Mouse (Mus musculus): Measurements from ENCODE around the gene Ddah1. TPM values are rescaled to one million over a fixed set of nuclear protein-coding genes. Genes with fewer than 3 reads are reported as not detected.
"Not testable (repeated sequence)": the region's sequence is repeated elsewhere in the genome, so short reads cannot be mapped to it uniquely, and the experiment has no call there.

Gene Ddah1
- polyA plus RNA-seq, 1 experiment from 2014 or later: 28.0 TPM

GRCm38 (mm10) chr3:145874126-145874525 is 115.7 kb downstream of the Ddah1 start:
- H3K4me3 ChIP-seq (ENCODE audit: low read depth, low read length): no peak overlapping the region
- DNase-seq (ENCODE audit: low spot score) (no peak), ATAC-seq (replicated peaks; ENCODE audit: insufficient number of reproducible peaks, low FRiP score, low TSS enrichment, low read depth) (no peak)
- H3K4me2 ChIP-seq (ENCODE audit: low read depth, low read length): no peak overlapping the region
- H3K27me3 ChIP-seq (ENCODE audit: control insufficient read depth, insufficient read depth, low read length): no peaks in the 10 kb centered on the region
- no peaks in the 10 kb centered on the region for H3K4me1 ChIP-seq (ENCODE audit: control insufficient read depth, insufficient read depth, low read length)
- H3K27ac ChIP-seq (replicated peaks; ENCODE audit: low read depth, low read length): no peak overlapping the region
- WGBS: 82% methylated on average over 4 of the region's 4 CpGs
- no peaks in the 10 kb centered on the region for H3K36me3 ChIP-seq (replicated peaks; ENCODE audit: control insufficient read depth, insufficient read depth, low read depth, low read length)
- H3K9ac ChIP-seq (replicated peaks; ENCODE audit: low read length): no peak overlapping the region
- H3K9me3 ChIP-seq (replicated peaks; ENCODE audit: control insufficient read depth, low read length): no peaks in the 10 kb centered on the region

- H3K9ac ChIP-seq (replicated peaks; ENCODE audit: low read length): no peak overlapping the region
- H3K9me3 ChIP-seq (replicated peaks; ENCODE audit: control insufficient read depth, low read length): no peaks in the 10 kb centered on the region
- no peaks in the 10 kb centered on the region for H3K4me1 ChIP-seq (ENCODE audit: control insufficient read depth, insufficient read depth, low read length)
- DNase-seq (ENCODE audit: low spot score) (no peak), ATAC-seq (replicated peaks; ENCODE audit: insufficient number of reproducible peaks, low FRiP score, low TSS enrichment, low read depth) (no peak)
- H3K27me3 ChIP-seq (ENCODE audit: control insufficient read depth, insufficient read depth, low read length): no peaks in the 10 kb centered on the region
- no peak overlapping the region for H3K4me3 ChIP-seq (ENCODE audit: low read depth, low read length)
- WGBS: 85% methylated on average over 11 of the region's 11 CpGs
- H3K4me2 ChIP-seq (ENCODE audit: low read depth, low read length): no peak overlapping the region
- no peak overlapping the region for H3K27ac ChIP-seq (replicated peaks; ENCODE audit: low read depth, low read length)
- H3K36me3 ChIP-seq (replicated peaks; ENCODE audit: control insufficient read depth, insufficient read depth, low read depth, low read length): no peaks in the 10 kb centered on the region
Measured at GRCm38 (mm10) chr3:145876120-145876519, 117.6 kb downstream of the Ddah1 start.

- not testable (repeated sequence) for H3K36me3 ChIP-seq (replicated peaks; ENCODE audit: control insufficient read depth, insufficient read depth, low read depth, low read length); ATAC-seq (replicated peaks; ENCODE audit: insufficient number of reproducible peaks, low FRiP score, low TSS enrichment, low read depth); H3K27ac ChIP-seq (replicated peaks; ENCODE audit: low read depth, low read length); H3K4me2 ChIP-seq (ENCODE audit: low read depth, low read length); H3K9me3 ChIP-seq (replicated peaks; ENCODE audit: control insufficient read depth, low read length); H3K27me3 ChIP-seq (ENCODE audit: control insufficient read depth, insufficient read depth, low read length); H3K4me3 ChIP-seq (ENCODE audit: low read depth, low read length); DNase-seq (ENCODE audit: low spot score); H3K9ac ChIP-seq (replicated peaks; ENCODE audit: low read length); H3K4me1 ChIP-seq (ENCODE audit: control insufficient read depth, insufficient read depth, low read length)
- WGBS: 90% methylated on average over 13 of the region's 14 CpGs
Measured at GRCm38 (mm10) chr3:145878867-145879266, 120.4 kb downstream of the Ddah1 start.

DNA sequence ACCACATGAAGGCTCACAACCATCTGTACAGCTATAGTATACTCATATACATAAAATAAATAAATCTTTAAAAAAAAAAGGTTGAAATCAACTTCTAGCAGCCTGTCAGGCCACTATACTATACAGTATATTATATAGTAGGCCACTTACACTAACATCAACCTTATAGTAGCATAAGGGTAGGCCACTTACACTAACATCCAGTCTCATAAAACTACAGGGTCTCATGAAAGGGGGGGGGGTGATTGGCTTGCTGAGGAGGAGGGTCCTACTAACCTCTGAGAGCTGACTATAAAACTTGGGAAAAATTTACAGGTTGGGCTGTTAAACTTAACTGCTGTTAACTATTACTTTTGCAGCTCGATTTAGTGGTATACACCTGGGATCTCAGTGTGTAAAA is 121.9 kb downstream of the Ddah1 start:
- Histone ChIP-seq H3K4me2 (ENCODE audit: low read depth, low read length) (no peak overlapping the region), H3K27me3 (ENCODE audit: control insufficient read depth, insufficient read depth, low read length) (no peaks in the 10 kb centered on the region), H3K36me3 (replicated peaks; ENCODE audit: control insufficient read depth, insufficient read depth, low read depth, low read length) (no peaks in the 10 kb centered on the region), H3K27ac (replicated peaks; ENCODE audit: low read depth, low read length) (no peak overlapping the region), H3K4me1 (ENCODE audit: control insufficient read depth, insufficient read depth, low read length) (no peaks in the 10 kb centered on the region), H3K4me3 (ENCODE audit: low read depth, low read length) (no peak overlapping the region), H3K9ac (replicated peaks; ENCODE audit: low read length) (no peak overlapping the region), H3K9me3 (replicated peaks; ENCODE audit: control insufficient read depth, low read length) (no peaks in the 10 kb centered on the region)
- DNase-seq (ENCODE audit: low spot score) (no peak), ATAC-seq (replicated peaks; ENCODE audit: insufficient number of reproducible peaks, low FRiP score, low TSS enrichment, low read depth) (no peak)
- 81% methylated on average over 1 of the region's 1 CpGs for WGBS

GRCm38 (mm10) chr3:145882076-145882874 is 123.8 kb downstream of the Ddah1 start:
- Histone ChIP-seq H3K36me3 (replicated peaks; ENCODE audit: control insufficient read depth, insufficient read depth, low read depth, low read length) (no peaks in the 10 kb centered on the region), H3K9ac (replicated peaks; ENCODE audit: low read length) (no peak overlapping the region), H3K4me1 (ENCODE audit: control insufficient read depth, insufficient read depth, low read length) (peaks cover 3% of the 10 kb centered on the region; the same call in 1 of the 2 replicates), H3K4me3 (ENCODE audit: low read depth, low read length) (no peak overlapping the region), H3K4me2 (ENCODE audit: low read depth, low read length) (no peak overlapping the region), H3K9me3 (replicated peaks; ENCODE audit: control insufficient read depth, low read length) (no peaks in the 10 kb centered on the region), H3K27me3 (ENCODE audit: control insufficient read depth, insufficient read depth, low read length) (no peaks in the 10 kb centered on the region), H3K27ac (replicated peaks; ENCODE audit: low read depth, low read length) (no peak overlapping the region)
- ATAC-seq (replicated peaks; ENCODE audit: insufficient number of reproducible peaks, low FRiP score, low TSS enrichment, low read depth): no peak
- no peak for DNase-seq (ENCODE audit: low spot score)
- WGBS: 84% methylated on average over 15 of the region's 15 CpGs

DNA sequence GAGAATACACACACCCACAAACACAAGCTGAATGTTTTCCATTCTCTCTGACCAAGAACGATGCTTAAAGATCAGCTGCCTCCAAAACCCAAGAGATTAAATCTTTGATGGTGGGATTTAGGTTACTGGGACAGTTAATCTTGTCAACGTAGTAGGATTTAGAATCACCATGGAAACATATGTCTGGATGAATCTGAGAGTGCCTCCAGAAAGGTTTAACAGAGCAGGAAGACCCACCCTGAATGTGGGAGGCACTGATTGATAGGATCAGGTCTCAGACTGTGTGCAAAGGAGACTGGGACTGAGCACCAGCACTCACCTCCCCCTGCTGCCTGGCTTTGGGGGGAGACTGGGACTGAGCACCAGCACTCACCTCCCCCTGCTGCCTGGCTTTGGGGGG is 124.8 kb downstream of the Ddah1 start:
- ATAC-seq (replicated peaks; ENCODE audit: insufficient number of reproducible peaks, low FRiP score, low TSS enrichment, low read depth): no peak; the same call in 1 of the 2 replicates
- H3K4me2 ChIP-seq (ENCODE audit: low read depth, low read length): no peak overlapping the region
- 65% methylated on average over 2 of the region's 2 CpGs for WGBS
- H3K27ac ChIP-seq (replicated peaks; ENCODE audit: low read depth, low read length): no peak overlapping the region
- no peak overlapping the region for H3K4me3 ChIP-seq (ENCODE audit: low read depth, low read length)
- peaks cover 3% of the 10 kb centered on the region; the same call in 1 of the 2 replicates for H3K4me1 ChIP-seq (ENCODE audit: control insufficient read depth, insufficient read depth, low read length)
- no peaks in the 10 kb centered on the region for H3K36me3 ChIP-seq (replicated peaks; ENCODE audit: control insufficient read depth, insufficient read depth, low read depth, low read length)
- DNase-seq (ENCODE audit: low spot score): no peak
- no peak overlapping the region for H3K9ac ChIP-seq (replicated peaks; ENCODE audit: low read length)
- H3K9me3 ChIP-seq (replicated peaks; ENCODE audit: control insufficient read depth, low read length): no peaks in the 10 kb centered on the region
- H3K27me3 ChIP-seq (ENCODE audit: control insufficient read depth, insufficient read depth, low read length): no peaks in the 10 kb centered on the region

DNA sequence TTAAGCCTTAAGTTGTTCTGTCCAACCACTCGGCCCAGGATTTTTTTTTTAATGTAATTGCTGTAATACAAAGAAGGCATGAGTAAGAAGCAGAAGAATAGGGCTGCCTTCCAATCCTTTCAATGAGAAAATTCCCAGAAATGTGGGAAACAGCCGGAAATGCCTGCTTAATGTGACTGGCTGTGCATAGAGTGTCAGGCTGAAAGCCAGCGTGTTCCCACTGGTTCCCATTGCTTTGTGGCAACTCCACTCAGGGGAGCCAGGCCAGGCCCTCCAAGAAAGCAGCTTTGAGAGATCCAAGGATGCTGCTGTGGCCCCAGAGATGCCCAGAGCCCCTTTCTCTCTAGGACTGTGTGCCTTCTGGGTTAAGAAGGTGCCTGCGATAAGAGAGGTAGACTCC is 126.9 kb downstream of the Ddah1 start:
- peaks cover 3% of the 10 kb centered on the region; the same call in 1 of the 2 replicates for H3K4me1 ChIP-seq (ENCODE audit: control insufficient read depth, insufficient read depth, low read length)
- no peak overlapping the region for H3K9ac ChIP-seq (replicated peaks; ENCODE audit: low read length)
- ATAC-seq (replicated peaks; ENCODE audit: insufficient number of reproducible peaks, low FRiP score, low TSS enrichment, low read depth): no peak
- 71% methylated on average over 4 of the region's 4 CpGs for WGBS
- H3K4me2 ChIP-seq (ENCODE audit: low read depth, low read length): no peak overlapping the region
- no peak overlapping the region for H3K4me3 ChIP-seq (ENCODE audit: low read depth, low read length)
- H3K36me3 ChIP-seq (replicated peaks; ENCODE audit: control insufficient read depth, insufficient read depth, low read depth, low read length): no peaks in the 10 kb centered on the region
- DNase-seq (ENCODE audit: low spot score): no peak
- H3K9me3 ChIP-seq (replicated peaks; ENCODE audit: control insufficient read depth, low read length): no peaks in the 10 kb centered on the region
- no peak overlapping the region for H3K27ac ChIP-seq (replicated peaks; ENCODE audit: low read depth, low read length)
- no peaks in the 10 kb centered on the region for H3K27me3 ChIP-seq (ENCODE audit: control insufficient read depth, insufficient read depth, low read length)

- Histone ChIP-seq H3K4me3 (ENCODE audit: low read depth, low read length) (no peak overlapping the region), H3K9me3 (replicated peaks; ENCODE audit: control insufficient read depth, low read length) (no peaks in the 10 kb centered on the region), H3K27me3 (ENCODE audit: control insufficient read depth, insufficient read depth, low read length) (no peaks in the 10 kb centered on the region), H3K27ac (replicated peaks; ENCODE audit: low read depth, low read length) (no peak overlapping the region), H3K36me3 (replicated peaks; ENCODE audit: control insufficient read depth, insufficient read depth, low read depth, low read length) (no peaks in the 10 kb centered on the region), H3K9ac (replicated peaks; ENCODE audit: low read length) (no peak overlapping the region), H3K4me2 (ENCODE audit: low read depth, low read length) (no peak overlapping the region), H3K4me1 (ENCODE audit: control insufficient read depth, insufficient read depth, low read length) (peaks cover 3% of the 10 kb centered on the region; the same call in 1 of the 2 replicates)
- ATAC-seq (replicated peaks; ENCODE audit: insufficient number of reproducible peaks, low FRiP score, low TSS enrichment, low read depth) (no peak), DNase-seq (ENCODE audit: low spot score) (no peak)
- WGBS: 41% methylated on average over 5 of the region's 5 CpGs
Measured at GRCm38 (mm10) chr3:145885851-145886464, 127.5 kb downstream of the Ddah1 start.
